Mouse (Mus musculus): ENCODE results near the gene Svopl.

Gene Svopl

DNA sequence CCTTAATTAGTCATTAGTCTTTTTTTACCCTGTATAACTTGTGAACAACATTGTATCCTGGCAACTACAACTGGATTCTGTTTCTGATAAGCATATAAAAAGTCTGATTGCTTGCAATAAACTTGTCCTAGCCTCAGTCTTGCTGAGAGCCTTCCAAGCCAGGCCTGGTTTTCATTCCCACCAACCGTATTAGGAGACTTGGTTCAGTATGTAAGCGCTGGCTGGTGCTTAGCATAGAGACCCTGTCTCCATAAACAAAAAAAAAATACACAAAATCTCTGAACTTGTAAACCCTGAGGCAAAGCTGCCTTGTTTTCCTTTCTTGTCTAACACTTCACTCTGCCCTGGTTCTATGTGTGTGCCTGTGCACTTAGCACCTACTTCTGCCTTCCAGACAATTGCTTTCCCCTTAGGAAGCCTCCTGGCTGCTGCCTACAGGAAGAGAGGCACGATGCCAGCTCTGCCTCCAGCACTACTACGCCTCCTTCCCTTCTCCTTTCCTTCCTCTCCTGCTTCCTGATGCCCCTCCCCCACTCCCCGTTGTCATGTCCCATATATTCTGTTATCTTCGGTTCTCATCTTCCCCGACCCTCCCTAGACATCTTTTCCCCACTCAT lies 14.8 kb downstream of the Svopl start:
- DNase-seq (ENCODE audit: low spot score): no peak

- no peak for DNase-seq (ENCODE audit: low spot score)
Observed at GRCm38 (mm10) chr6:38028205-38028604, 18.6 kb downstream of the Svopl start.

DNA sequence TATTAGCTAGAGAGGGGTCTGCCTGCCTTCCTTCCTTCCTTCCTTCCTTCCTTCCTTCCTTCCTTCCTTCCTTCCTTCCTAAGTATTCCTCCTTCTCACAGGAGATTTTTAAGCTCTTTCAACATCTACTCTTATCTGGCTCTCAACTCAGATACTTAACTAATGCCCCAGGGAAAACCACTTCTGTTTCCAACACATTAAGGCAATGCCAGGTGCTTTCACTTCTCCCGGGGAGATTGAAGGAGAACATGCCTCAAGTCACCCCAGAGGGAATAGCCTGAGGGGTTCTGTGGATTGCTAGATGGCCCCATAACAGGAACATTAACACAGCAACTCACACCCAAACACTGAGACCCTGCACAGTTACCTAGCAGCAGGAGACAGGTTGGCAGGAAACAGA lies 19.0 kb downstream of the Svopl start:
- no peak for DNase-seq (ENCODE audit: low spot score)

DNA sequence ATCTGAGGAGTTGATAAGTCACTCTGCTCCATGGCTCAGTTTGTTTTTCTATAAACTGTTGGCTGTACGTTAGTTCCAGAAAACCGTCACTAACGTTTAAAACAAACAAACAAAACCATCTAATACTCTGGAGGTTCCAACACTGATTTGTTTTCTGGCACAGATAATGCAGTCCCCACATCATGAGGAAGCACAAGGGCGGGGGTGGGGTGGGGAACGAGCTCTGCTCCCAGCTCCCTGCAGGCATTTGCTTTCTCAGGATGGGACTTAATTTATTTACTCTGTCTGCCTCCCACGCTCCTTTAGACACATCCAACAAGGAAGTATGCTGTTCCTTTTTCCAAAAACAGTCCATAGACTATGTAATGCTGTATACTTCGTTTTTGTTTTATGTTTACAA lies 23.5 kb downstream of the Svopl start:
- DNase-seq (ENCODE audit: low spot score): no peak

GRCm38 (mm10) chr6:38021406-38021805 lies 25.4 kb downstream of the Svopl start:
- no peak for DNase-seq (ENCODE audit: low spot score)

- no peak for DNase-seq (ENCODE audit: low spot score)
Observed at GRCm38 (mm10) chr6:38012829-38013228, 34.0 kb downstream of the Svopl start.

GRCm38 (mm10) chr6:38007459-38007858 lies 39.3 kb downstream of the Svopl start:
- DNase-seq (ENCODE audit: low spot score): peak; percentile 50

DNA sequence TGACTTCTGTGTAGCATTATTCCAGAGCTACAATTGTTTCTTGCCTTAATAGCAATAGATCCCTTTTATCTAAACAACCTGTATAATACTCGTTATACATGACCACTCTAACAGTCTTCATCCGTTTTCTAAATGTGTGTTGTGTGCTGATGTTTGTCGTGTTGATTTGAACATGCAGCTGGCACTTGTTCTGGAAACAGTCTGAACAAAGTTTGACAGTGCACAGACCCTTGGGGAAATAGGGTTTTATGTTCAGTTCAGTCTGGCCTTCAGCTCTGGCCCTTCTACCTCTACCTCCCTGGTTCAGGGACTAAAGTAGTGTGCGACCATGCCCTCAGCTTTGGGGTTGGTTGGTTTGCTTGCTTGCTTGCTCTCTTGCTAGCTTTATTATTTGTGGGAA lies 79.4 kb downstream of the Svopl start:
- DNase-seq (ENCODE audit: low spot score): no peak

- no peak for DNase-seq (ENCODE audit: low spot score)
Observed at GRCm38 (mm10) chr6:37951306-37951705, 95.5 kb downstream of the Svopl start.

- DNase-seq (ENCODE audit: low spot score): no peak
Observed at GRCm38 (mm10) chr6:37936498-37936897, 110.3 kb downstream of the Svopl start.

Data from layer of hippocampus, adult 9-10 months (tissue).